Mouse (Mus musculus) liver, adult 10 weeks (tissue): Measurements from ENCODE around the gene Ocm. TPM values are rescaled to one million over a fixed set of nuclear protein-coding genes. Genes with fewer than 3 reads are reported as not detected.

ENCODE experiments used
- polyA plus RNA-seq: library from polyadenylated mRNA; stranded (reverse); fragments of 350-450 nt; fragmentation: Illumina TruSeq; extraction: RNeasy Lipid Tissue Mini Kit (QIAGEN cat#74804); gene quantifications from one replicate; pipeline ENCODE4 v1.2.3, GENCODE M21; 2014; ENCODE audit warnings: low read depth, low replicate concordance

The Ocm gene
- not detected for polyA plus RNA-seq

DNA sequence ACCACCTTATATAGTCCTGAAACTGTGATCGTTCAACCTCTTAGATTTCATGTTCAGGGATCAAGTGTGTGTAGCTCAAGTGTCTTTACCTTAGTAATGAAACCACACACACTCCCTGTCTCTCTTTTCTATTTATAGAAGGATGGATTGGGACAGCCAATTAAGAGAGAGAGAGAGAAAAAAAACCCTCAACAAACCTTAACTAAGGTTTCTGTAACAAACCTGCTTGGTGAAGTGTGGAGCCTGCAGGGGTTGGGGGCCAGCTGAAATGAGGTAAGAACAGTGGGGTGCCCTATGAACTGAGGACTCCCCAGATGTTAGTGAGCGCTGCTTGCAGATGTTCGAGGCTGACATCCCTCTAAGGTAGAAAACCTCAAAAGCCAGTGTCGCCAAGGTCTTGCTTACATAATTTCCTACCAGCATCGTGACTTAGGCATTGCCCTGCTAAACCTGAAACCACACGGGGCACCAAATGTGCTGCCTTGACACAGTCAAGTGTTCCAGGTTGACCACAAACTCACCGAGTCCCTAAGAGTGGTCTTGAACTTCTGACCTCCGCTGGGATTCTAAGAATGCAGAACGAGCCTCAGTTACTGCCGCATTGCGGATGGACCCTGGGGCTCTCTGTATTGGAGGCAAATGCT lies at the start of gene Ocm:
Gene Ocm (minus strand): TSS at position 51 of the 644 bp plus-strand sequence.

DNA sequence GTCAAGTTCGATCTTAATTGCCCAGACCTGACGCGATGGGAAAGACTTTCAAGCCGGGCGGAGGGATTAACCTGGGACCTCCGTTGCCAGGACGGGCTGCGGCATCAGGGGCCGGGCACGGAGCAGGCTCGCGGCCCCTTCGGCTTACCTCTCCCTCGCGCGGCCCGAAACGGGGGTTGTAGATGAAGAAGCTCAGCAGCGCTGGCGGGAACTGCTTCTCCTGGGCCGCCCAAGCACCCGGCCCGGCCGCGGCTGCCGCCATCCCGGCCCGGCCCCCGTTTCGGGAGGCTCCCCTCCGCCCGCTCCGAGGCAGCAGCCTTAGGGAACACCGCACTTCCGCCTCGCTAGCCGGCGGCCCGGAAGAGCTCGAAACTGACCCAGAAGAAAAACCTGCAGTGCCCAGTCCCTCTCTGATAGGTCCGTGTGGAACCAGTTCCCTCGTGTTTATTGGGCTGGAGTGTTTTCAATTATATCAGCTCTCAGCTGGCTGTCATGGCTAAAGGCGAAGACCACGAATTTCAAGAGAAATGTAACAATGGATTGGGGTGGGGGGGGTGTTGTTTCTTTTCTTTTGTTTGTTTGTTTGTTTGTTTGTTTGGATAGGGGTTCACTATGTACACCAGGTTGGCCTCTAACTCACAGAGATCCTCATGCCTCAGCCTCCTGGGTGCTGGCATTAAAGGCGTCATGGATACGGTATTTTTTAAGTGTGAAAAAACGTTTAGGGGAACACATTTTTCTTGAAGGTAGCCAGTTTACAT lies 11.7 kb downstream of the Ocm start, which contains the start of gene Ccz1:
Gene Ccz1 (minus strand): TSS at position 327 of the 761 bp plus-strand sequence.

Other genes starting within 250 kb of the Ocm start
- 23.1 TPM for gene Eif2ak1, start 208.9 kb downstream of the Ocm start, polyA plus RNA-seq
- gene Ankrd61, start 129.0 kb downstream of the Ocm start, polyA plus RNA-seq = not detected
- 4.3 TPM for gene Aimp2, start 116.8 kb downstream of the Ocm start, polyA plus RNA-seq
- gene Pms2, start 116.7 kb downstream of the Ocm start, polyA plus RNA-seq = 3.7 TPM
- gene Gm42421, start 98.5 kb downstream of the Ocm start, polyA plus RNA-seq = not detected
- not detected for gene Rsph10b, start 93.6 kb downstream of the Ocm start, polyA plus RNA-seq
- 67.6 TPM for gene Ccz1, start 11.8 kb downstream of the Ocm start, polyA plus RNA-seq
- gene Lmtk2, start 73.8 kb upstream of the Ocm start, polyA plus RNA-seq = 2.9 TPM
- not detected for gene Bhlha15, start 163.6 kb upstream of the Ocm start, polyA plus RNA-seq
- gene Tecpr1, start 196.9 kb upstream of the Ocm start, polyA plus RNA-seq = 0.56 TPM
- gene Bri3, start 217.8 kb upstream of the Ocm start, polyA plus RNA-seq = 59.6 TPM